Mouse (Mus musculus) testis, adult 2 months (tissue): ENCODE results near the gene Atxn10.

Experiments used
- CTCF ChIP-seq: fragments of 200-500 bp; IDR thresholded peaks from 2 replicates; pipeline ENCODE4 v1.5.1; 2012; ENCODE audit warnings: low read depth, mild to moderate bottlenecking, inconsistent platforms, low read length, moderate library complexity; ENCODE audit not compliant: control insufficient read depth, insufficient read depth, insufficient replicate concordance
- POLR2A ChIP-seq: fragments of 200-500 bp; IDR thresholded peaks from 2 replicates; pipeline ENCODE4 v1.6.1; 2012; ENCODE audit warnings: low read depth, mild to moderate bottlenecking, inconsistent platforms, low read length, moderate library complexity; ENCODE audit not compliant: control insufficient read depth

DNA sequence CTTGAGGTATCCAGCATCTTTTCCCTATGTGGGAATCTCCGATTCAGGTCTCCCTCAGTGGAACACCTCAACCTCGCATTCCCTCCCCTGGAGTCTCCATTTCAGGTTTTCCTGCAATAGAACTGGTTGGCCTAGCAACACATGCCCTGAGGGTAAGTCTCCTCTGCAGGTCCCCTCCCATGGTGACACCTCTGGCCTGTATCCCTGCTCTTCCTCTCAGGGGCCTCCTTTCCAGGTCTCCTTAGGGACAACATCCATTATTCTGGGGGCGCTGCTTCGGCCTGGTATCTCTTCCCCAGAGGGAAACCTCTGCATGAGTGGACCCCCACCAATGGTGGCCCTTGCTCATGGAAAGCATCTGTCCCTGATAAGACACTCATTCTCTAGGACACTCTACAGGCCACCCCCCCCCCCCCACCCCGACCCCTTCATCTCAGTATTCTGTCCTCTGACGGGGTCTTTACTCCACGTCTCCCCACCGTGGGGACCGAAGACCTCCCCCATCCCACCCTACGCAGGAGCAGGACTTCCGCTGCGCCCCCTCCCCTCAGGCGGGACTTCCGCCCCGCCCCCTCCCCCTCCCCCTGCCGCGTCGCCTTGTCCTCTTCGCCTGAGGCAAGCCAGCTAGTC is at the start of gene Atxn10:
- no peak for TF ChIP-seq CTCF
- TF ChIP-seq POLR2A: no peak
